Mouse (Mus musculus): ENCODE data around the gene Esrrg.

Gene Esrrg

DNA sequence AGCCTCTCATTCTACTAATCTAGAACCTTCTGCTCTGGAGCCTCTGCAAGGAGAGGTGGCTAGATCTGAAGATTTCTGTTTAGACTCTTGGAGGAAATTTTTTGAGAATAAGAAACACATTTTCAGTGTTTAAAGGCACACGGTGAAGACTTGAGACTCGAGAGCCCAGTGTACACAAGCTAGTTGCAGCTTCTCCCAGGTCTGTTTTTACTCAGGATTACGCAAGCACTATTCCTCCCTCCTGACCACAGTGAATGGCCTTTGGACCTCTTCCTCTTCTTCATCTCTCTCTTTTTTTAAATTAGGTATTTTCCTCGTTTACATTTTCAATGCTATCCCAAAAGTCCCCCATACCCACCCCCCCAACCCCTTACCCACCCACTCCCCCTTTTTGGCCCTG, 122.6 kb downstream of the Esrrg start:
- H3K27me3 ChIP-seq (ENCODE audit: insufficient read depth, low read length): no peaks in the 10 kb centered on the region
- H3K4me3 ChIP-seq (replicated peaks; ENCODE audit: low read length): no peak overlapping the region
- peaks cover 6% of the 10 kb centered on the region; the same call in 1 of the 2 replicates for H3K4me1 ChIP-seq (replicated peaks; ENCODE audit: low read depth, low read length)
- no peaks in the 10 kb centered on the region for H3K9me3 ChIP-seq (ENCODE audit: low read length)
- TF ChIP-seq POU5F1 (IDR thresholded peaks at IDR 0.05; ENCODE audit: borderline replicate concordance, low read length) (no peak), CTCF (conservative IDR thresholded peaks at IDR 0.05; ENCODE audit: low read length) (no peak)
- no peaks in the 10 kb centered on the region for H3K36me3 ChIP-seq (ENCODE audit: insufficient read depth, low read length)

DNA sequence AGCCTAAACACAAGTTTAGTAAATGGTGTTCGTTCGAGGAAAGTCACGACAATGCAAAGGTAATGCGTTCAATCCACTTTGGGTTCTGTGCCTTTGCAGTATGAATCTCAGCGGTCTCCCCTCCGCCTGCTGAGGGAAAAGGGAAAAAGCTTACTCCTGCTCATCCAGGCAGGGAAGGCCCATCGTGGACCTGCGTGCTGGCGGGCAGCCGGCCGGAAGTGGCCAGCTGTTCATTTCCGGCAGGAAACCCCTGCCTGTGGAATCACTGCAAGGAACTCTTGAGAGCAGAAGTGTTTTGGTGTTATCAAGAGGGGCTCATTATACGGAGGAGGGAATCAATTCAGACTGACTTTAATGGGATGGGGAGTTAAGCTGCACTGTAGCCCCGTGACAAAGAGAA, 127.9 kb downstream of the Esrrg start:
- H3K9me3 ChIP-seq (ENCODE audit: low read length): no peaks in the 10 kb centered on the region
- peaks cover 8% of the 10 kb centered on the region; the same call in 1 of the 2 replicates for H3K4me1 ChIP-seq (replicated peaks; ENCODE audit: low read depth, low read length)
- H3K27me3 ChIP-seq (ENCODE audit: insufficient read depth, low read length): no peaks in the 10 kb centered on the region
- TF ChIP-seq NANOG (IDR thresholded peaks at IDR 0.05; ENCODE audit: borderline replicate concordance, low read length): no peak
- no peak for TF ChIP-seq POU5F1 (IDR thresholded peaks at IDR 0.05; ENCODE audit: borderline replicate concordance, low read length)
- TF ChIP-seq CTCF (conservative IDR thresholded peaks at IDR 0.05; ENCODE audit: low read length): no peak
- H3K36me3 ChIP-seq (ENCODE audit: insufficient read depth, low read length): no peaks in the 10 kb centered on the region
- no peak overlapping the region for H3K4me3 ChIP-seq (replicated peaks; ENCODE audit: low read length)

DNA sequence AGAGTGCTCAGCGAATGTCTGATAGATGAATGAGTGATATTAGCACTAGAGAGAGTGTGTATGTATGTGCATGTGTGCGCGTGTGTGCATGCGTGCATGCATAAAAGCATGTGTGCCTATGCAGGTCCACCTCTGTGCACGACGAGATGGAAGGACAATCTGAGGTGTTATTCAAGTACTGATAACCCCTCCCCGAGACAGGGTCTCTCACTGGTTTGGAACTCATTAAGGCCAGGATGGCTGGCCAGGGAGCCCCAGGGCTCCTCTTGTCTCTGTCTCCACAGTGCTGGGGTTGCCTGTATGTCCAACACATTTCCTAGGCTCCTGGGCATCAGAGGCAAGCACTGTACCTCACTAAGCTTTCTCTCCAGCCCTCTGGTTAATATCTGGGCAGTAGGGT, 128.7 kb downstream of the Esrrg start:
- no peak overlapping the region for H3K4me3 ChIP-seq (replicated peaks; ENCODE audit: low read length)
- TF ChIP-seq POU5F1 (IDR thresholded peaks at IDR 0.05; ENCODE audit: borderline replicate concordance, low read length): no peak
- no peak for TF ChIP-seq CTCF (conservative IDR thresholded peaks at IDR 0.05; ENCODE audit: low read length)
- no peak for TF ChIP-seq NANOG (IDR thresholded peaks at IDR 0.05; ENCODE audit: borderline replicate concordance, low read length)

DNA sequence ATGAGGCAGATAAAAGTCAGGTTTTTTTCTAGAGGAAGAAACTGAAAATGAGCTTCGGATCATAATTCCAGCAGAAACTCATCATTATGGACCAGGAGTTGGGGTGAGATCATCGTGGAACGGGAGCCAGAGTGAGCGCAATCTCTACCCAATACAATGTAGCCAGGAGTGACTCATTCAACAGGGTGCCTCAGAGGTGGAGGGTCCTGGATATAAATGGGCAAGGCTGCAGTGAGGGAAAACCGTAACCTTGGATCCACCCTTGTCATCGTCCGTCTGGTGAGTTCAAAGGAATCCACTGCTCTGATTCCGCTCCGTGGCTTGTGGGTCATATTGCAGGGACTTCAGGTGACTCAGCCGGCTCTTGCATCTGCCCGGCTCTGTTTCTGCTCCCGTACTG, 131.9 kb downstream of the Esrrg start:
- Histone ChIP-seq H3K4me1 (replicated peaks; ENCODE audit: low read depth, low read length) (peaks cover 8% of the 10 kb centered on the region; the same call in 1 of the 2 replicates), H3K4me3 (replicated peaks; ENCODE audit: low read length) (no peak overlapping the region), H3K27me3 (ENCODE audit: insufficient read depth, low read length) (no peaks in the 10 kb centered on the region), H3K9me3 (ENCODE audit: low read length) (peaks cover under 1% of the 10 kb centered on the region; the same call in 1 of the 2 replicates), H3K36me3 (ENCODE audit: insufficient read depth, low read length) (no peaks in the 10 kb centered on the region)
- TF ChIP-seq NANOG (IDR thresholded peaks at IDR 0.05; ENCODE audit: borderline replicate concordance, low read length) (no peak), POU5F1 (IDR thresholded peaks at IDR 0.05; ENCODE audit: borderline replicate concordance, low read length) (no peak), CTCF (conservative IDR thresholded peaks at IDR 0.05; ENCODE audit: low read length) (no peak)

More for the DNA sequence above, 128.7 kb downstream of the Esrrg start:
- H3K36me3 ChIP-seq (ENCODE audit: insufficient read depth, low read length): no peaks in the 10 kb centered on the region
- H3K4me1 ChIP-seq (replicated peaks; ENCODE audit: low read depth, low read length): peaks cover 8% of the 10 kb centered on the region; the same call in 1 of the 2 replicates
- no peaks in the 10 kb centered on the region for H3K27me3 ChIP-seq (ENCODE audit: insufficient read depth, low read length)
- no peaks in the 10 kb centered on the region for H3K9me3 ChIP-seq (ENCODE audit: low read length)

DNA sequence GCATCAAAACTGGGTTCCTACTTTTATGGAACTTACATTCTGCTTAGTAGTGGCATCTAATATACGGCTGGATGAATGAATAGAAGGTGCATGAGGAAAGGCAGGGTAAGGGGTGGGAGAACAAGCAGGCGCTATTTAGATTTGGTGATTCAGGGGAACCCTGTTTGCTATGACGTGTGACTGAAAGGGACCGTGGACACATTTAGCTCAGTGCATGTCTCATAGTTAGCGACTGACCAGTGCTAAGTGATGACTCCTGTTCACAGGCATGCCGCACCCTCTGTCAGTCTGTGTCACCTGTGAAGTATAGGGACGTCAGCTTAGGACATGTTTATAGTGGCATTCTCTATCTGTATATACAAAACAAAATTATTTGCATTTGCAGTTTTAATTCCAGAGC, 132.7 kb downstream of the Esrrg start:
- Histone ChIP-seq H3K9me3 (ENCODE audit: low read length) (peaks cover 3% of the 10 kb centered on the region; the same call in 1 of the 2 replicates), H3K4me1 (replicated peaks; ENCODE audit: low read depth, low read length) (0 out of 2 replicates have a peak, but pooled peaks cover 2% of the 10 kb centered on the region), H3K4me3 (replicated peaks; ENCODE audit: low read length) (no peak overlapping the region), H3K27me3 (ENCODE audit: insufficient read depth, low read length) (no peaks in the 10 kb centered on the region), H3K36me3 (ENCODE audit: insufficient read depth, low read length) (no peaks in the 10 kb centered on the region)
- TF ChIP-seq POU5F1 (IDR thresholded peaks at IDR 0.05; ENCODE audit: borderline replicate concordance, low read length) (no peak), CTCF (conservative IDR thresholded peaks at IDR 0.05; ENCODE audit: low read length) (no peak), NANOG (IDR thresholded peaks at IDR 0.05; ENCODE audit: borderline replicate concordance, low read length) (no peak)

DNA sequence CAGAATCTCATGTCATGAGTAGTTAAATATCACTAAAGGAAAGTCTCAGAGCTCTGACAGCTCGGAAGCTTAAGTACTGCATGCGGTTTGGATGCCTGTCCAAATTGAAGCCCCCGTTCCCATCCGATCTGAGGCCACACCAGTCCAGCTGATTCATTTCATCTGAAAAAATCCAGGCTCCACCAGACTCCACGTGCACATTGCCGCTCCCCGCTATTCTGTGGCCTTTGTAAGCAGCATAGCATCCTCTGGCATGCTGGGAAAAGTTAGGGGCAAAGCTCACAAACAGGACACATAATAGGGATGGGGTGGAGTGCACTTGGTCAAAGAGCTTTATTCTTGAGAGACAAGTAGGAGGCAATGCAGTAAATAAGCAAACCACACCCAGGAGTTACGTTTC, 133.5 kb downstream of the Esrrg start:
- H3K27me3 ChIP-seq (ENCODE audit: insufficient read depth, low read length): no peaks in the 10 kb centered on the region
- no peak for TF ChIP-seq POU5F1 (IDR thresholded peaks at IDR 0.05; ENCODE audit: borderline replicate concordance, low read length)
- no peak for TF ChIP-seq NANOG (IDR thresholded peaks at IDR 0.05; ENCODE audit: borderline replicate concordance, low read length)
- TF ChIP-seq CTCF (conservative IDR thresholded peaks at IDR 0.05; ENCODE audit: low read length): no peak

DNA sequence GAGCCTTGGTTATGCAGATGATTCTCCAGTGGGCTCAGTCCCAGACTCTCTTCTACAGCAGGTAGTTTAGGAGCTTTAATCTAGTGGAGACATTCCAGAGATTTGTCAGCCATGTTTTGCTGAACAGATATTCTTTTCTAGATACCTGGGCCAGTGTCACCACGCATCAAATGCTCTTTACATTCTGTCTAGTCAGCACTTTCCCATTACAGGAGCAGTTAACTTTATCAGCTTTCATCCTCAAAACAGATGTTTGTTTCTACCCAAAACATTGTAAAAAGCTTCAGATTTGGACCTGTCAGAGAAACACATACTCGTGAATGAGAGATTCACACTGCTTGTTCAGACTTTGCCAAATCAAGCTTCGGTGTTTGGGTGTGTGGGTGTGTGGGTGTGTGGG, 140.7 kb downstream of the Esrrg start:
- Histone ChIP-seq H3K36me3 (ENCODE audit: insufficient read depth, low read length) (no peaks in the 10 kb centered on the region), H3K4me3 (replicated peaks; ENCODE audit: low read length) (no peak overlapping the region), H3K27me3 (ENCODE audit: insufficient read depth, low read length) (no peaks in the 10 kb centered on the region), H3K9me3 (ENCODE audit: low read length) (peaks cover 3% of the 10 kb centered on the region; the same call in 1 of the 2 replicates), H3K4me1 (replicated peaks; ENCODE audit: low read depth, low read length) (no peaks in the 10 kb centered on the region)
- TF ChIP-seq CTCF (conservative IDR thresholded peaks at IDR 0.05; ENCODE audit: low read length): no peak
- TF ChIP-seq NANOG (IDR thresholded peaks at IDR 0.05; ENCODE audit: borderline replicate concordance, low read length): no peak
- TF ChIP-seq POU5F1 (IDR thresholded peaks at IDR 0.05; ENCODE audit: borderline replicate concordance, low read length): no peak

More for the DNA sequence above, 133.5 kb downstream of the Esrrg start:
- no peaks in the 10 kb centered on the region for H3K4me1 ChIP-seq (replicated peaks; ENCODE audit: low read depth, low read length)
- no peak overlapping the region for H3K4me3 ChIP-seq (replicated peaks; ENCODE audit: low read length)
- no peaks in the 10 kb centered on the region for H3K36me3 ChIP-seq (ENCODE audit: insufficient read depth, low read length)
- H3K9me3 ChIP-seq (ENCODE audit: low read length): peaks cover 3% of the 10 kb centered on the region; the same call in 1 of the 2 replicates

DNA sequence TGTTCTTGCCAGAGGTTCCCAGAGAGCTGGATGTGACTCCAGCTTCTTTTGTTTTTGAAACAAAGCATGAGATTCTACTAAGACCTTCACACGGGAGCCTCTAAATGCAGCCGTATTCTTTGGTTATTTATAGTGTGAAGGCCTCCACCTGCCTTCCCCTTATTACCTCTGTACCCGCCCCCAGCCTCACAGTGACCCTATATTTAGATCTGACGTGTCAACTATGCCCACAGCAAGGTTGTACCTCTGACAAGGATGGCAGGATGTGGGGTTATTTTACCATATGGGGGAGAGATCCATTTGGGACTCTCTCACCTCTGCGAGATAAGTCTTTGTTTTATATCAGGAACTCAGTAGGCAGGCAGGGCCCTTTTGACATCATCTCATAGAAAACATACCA, 141.3 kb downstream of the Esrrg start:
- Histone ChIP-seq H3K36me3 (ENCODE audit: insufficient read depth, low read length) (no peaks in the 10 kb centered on the region), H3K4me3 (replicated peaks; ENCODE audit: low read length) (no peak overlapping the region), H3K27me3 (ENCODE audit: insufficient read depth, low read length) (no peaks in the 10 kb centered on the region), H3K9me3 (ENCODE audit: low read length) (peaks cover 3% of the 10 kb centered on the region; the same call in 1 of the 2 replicates), H3K4me1 (replicated peaks; ENCODE audit: low read depth, low read length) (no peaks in the 10 kb centered on the region)
- TF ChIP-seq CTCF (conservative IDR thresholded peaks at IDR 0.05; ENCODE audit: low read length): no peak

DNA sequence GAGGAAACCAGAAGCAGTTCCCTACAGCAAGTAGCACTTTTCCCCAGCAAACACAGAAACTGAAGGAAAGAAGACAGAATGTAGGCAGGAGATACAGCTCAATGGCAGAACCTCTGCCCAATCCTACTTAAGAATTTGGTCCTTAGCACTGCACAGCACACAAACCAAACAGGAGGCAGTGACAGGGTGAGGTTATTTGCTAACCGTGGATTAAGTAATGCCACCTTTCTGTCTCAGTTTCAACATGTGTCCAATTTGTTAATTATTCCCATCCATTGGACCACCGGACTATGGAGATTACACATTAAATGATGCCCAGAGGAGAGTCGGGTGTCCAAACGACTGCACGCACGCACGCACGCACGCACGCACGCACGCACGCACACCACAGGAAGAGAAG, 146.9 kb downstream of the Esrrg start:
- Histone ChIP-seq H3K4me3 (replicated peaks; ENCODE audit: low read length) (no peak overlapping the region), H3K4me1 (replicated peaks; ENCODE audit: low read depth, low read length) (no peaks in the 10 kb centered on the region), H3K36me3 (ENCODE audit: insufficient read depth, low read length) (no peaks in the 10 kb centered on the region), H3K9me3 (ENCODE audit: low read length) (no peaks in the 10 kb centered on the region), H3K27me3 (ENCODE audit: insufficient read depth, low read length) (no peaks in the 10 kb centered on the region)
- no peak for TF ChIP-seq NANOG (IDR thresholded peaks at IDR 0.05; ENCODE audit: borderline replicate concordance, low read length)
- TF ChIP-seq POU5F1 (IDR thresholded peaks at IDR 0.05; ENCODE audit: borderline replicate concordance, low read length): no peak
- no peak for TF ChIP-seq CTCF (conservative IDR thresholded peaks at IDR 0.05; ENCODE audit: low read length)

All from E14TG2a.4 (cell line).